19 mouse cellular contexts compared by ENCODE assay signal in genomic region chr1:106561085-106561760, GRCm38 (mm10).
DNase-seq lines count a peak whose midpoint lies in the region; ATAC-seq and TF ChIP-seq lines count a peak whose summit lies in the region.
"Had no signal": no experiment of that assay in that cellular context is flagged by ENCODE, and none has a peak within 500 bp of the region (broad histone marks: within the 10 kb centered on the region; RNA-seq: fewer than 3 reads in every experiment).

No protein-coding gene starts in this region.

- no peak for DNase-seq in heart, postnatal 4 days
- no peak for DNase-seq in kidney, postnatal 14 days
- DNase-seq in CH12.LX (ENCODE audit: extremely low read depth): peak; percentile 87
- no peak for DNase-seq in cerebellum, postnatal 4 days (ENCODE audit: low spot score in 2 of 2)
- DNase-seq: adrenal gland, adult 2 months; cerebellum, postnatal 10 days; gastrocnemius, postnatal 14 days; kidney, adult 9 months; left cerebral cortex, postnatal 4 days; lung, adult 18-20 months; retina, postnatal 1 day had no signal

- TF ChIP-seq CTCF in CH12.LX (conservative IDR thresholded peaks at IDR 0.05 in 1 of 2, IDR thresholded peaks at IDR 0.05 in 1 of 2; ENCODE audit: low read depth in 2 of 2, low read length in 2 of 2): no peak

- ATAC-seq in heart, embryonic 11.5 days (replicated peaks; ENCODE audit: insufficient number of reproducible peaks, low FRiP score, low TSS enrichment): 0 out of 2 replicates have a peak, but pooled peaks have one; percentile 35
- ATAC-seq in kidney, embryonic 16.5 days (ENCODE audit: low FRiP score, low TSS enrichment): peak; percentile 58; the same call in 1 of the 2 replicates
- ATAC-seq in inflammation-experienced regulatory T-cells, adult 6 months: peak; percentile 54
- ATAC-seq: hindbrain, embryonic 16.5 days; midbrain, embryonic 16.5 days had no signal

- no peaks in the 10 kb centered on the region for H3K9me3 ChIP-seq in heart, embryonic 11.5 days (replicated peaks; ENCODE audit: control insufficient read depth, low read length)
- no peaks in the 10 kb centered on the region for H3K9me3 ChIP-seq in kidney, embryonic 16.5 days (ENCODE audit: low read length)
- no peaks in the 10 kb centered on the region for H3K9me3 ChIP-seq in CH12.LX (replicated peaks; ENCODE audit: low read length)
- H3K9me3 ChIP-seq: embryonic facial prominence, embryonic 12.5 days; stomach, embryonic 15.5 days had no signal

- no peak for TF ChIP-seq RAD21 in CH12.LX (IDR thresholded peaks at IDR 0.05; ENCODE audit: low read depth, low read length)

- in situ Hi-C loops in CH12.LX (cut with MboI; ENCODE audit: low pct_ligation_motif_present, low pct_unique_long_range_greater_than_20kb, low sequenced_read_pairs): no loop called here

- dilution Hi-C loops in CH12.LX (cut with MboI; ENCODE audit: extremely low pct_ligation_motif_present, extremely low pct_unique_long_range_greater_than_20kb, low sequenced_read_pairs): no loop called here

- peaks cover 11% of the 10 kb centered on the region for H3K4me1 ChIP-seq in heart, embryonic 11.5 days (ENCODE audit: control insufficient read depth, insufficient read depth, low read length)
- peaks cover 31% of the 10 kb centered on the region for H3K4me1 ChIP-seq in kidney, embryonic 16.5 days (ENCODE audit: insufficient read depth, low read length)
- H3K4me1 ChIP-seq in CH12.LX (ENCODE audit: control insufficient read depth in 1 of 2, insufficient read depth in 2 of 2): peaks cover 44 to 94% of the 10 kb centered on the region in 2 experiments

- no peaks in the 10 kb centered on the region for H3K79me2 ChIP-seq in CH12.LX (replicated peaks; ENCODE audit: control insufficient read depth, extremely low read depth, insufficient read depth, poor library complexity, severe bottlenecking)

- peak; percentile 77 for TF ChIP-seq EP300 in CH12.LX (IDR thresholded peaks at IDR 0.05; ENCODE audit: low read length)

- no peak overlapping the region for H3K27ac ChIP-seq in heart, embryonic 11.5 days (ENCODE audit: low read depth, low read length)
- peak overlapping the region; percentile 56; the same call in 1 of the 2 replicates for H3K27ac ChIP-seq in kidney, embryonic 16.5 days (ENCODE audit: low read length)
- peak overlapping the region; percentile 98 for H3K27ac ChIP-seq in CH12.LX (ENCODE audit: insufficient read depth, low read depth)
- H3K27ac ChIP-seq: embryonic facial prominence, embryonic 12.5 days; layer of hippocampus, adult 2 months; stomach, embryonic 15.5 days had no signal

- H3K4me3 ChIP-seq in heart, embryonic 11.5 days (ENCODE audit: low read depth, low read length): no peak overlapping the region
- no peak overlapping the region for H3K4me3 ChIP-seq in kidney, embryonic 16.5 days (ENCODE audit: low read length)
- peak overlapping the region in 1 of 3 experiments; percentile 41 for H3K4me3 ChIP-seq in CH12.LX (replicated peaks in 1 of 3; ENCODE audit: low read depth in 2 of 3, low read length in 2 of 3, poor library complexity in 1 of 3)
- H3K4me3 ChIP-seq: embryonic facial prominence, embryonic 12.5 days; layer of hippocampus, adult 2 months; stomach, embryonic 15.5 days had no signal

- TF ChIP-seq POLR2A in CH12.LX (IDR thresholded peaks at IDR 0.05; ENCODE audit: low read depth, low read length): no peak

- no peaks in the 10 kb centered on the region for H3K36me3 ChIP-seq in heart, embryonic 11.5 days (ENCODE audit: control insufficient read depth, insufficient read depth, low read length)
- H3K36me3 ChIP-seq in kidney, embryonic 16.5 days (ENCODE audit: insufficient read depth, low read length): no peaks in the 10 kb centered on the region
- H3K36me3 ChIP-seq in CH12.LX (replicated peaks in 1 of 2; ENCODE audit: control insufficient read depth in 1 of 2, insufficient read depth in 1 of 2, low read length in 1 of 2): peaks cover 3% of the 10 kb centered on the region in 2 experiments
- H3K36me3 ChIP-seq: embryonic facial prominence, embryonic 12.5 days; stomach, embryonic 15.5 days had no signal

- WGBS in heart, embryonic 11.5 days (ENCODE audit: insufficient replicate concordance): 57% methylated on average over 11 of the region's 11 CpGs
- WGBS in kidney, embryonic 16.5 days: 54% methylated on average over 11 of the region's 11 CpGs

- H3K4me2 ChIP-seq in heart, embryonic 11.5 days: no peak overlapping the region
- no peak overlapping the region for H3K4me2 ChIP-seq in kidney, embryonic 16.5 days (replicated peaks; ENCODE audit: low read depth, low read length)
- H3K4me2 ChIP-seq in CH12.LX (ENCODE audit: insufficient read depth, low read depth, poor library complexity, severe bottlenecking): peak overlapping the region; percentile 89
- H3K4me2 ChIP-seq: embryonic facial prominence, embryonic 12.5 days; stomach, embryonic 15.5 days had no signal

- no peak overlapping the region for H3K9ac ChIP-seq in heart, embryonic 11.5 days (ENCODE audit: low read depth, low read length)
- H3K9ac ChIP-seq in kidney, embryonic 16.5 days (replicated peaks; ENCODE audit: low read length): 0 out of 2 replicates have a peak overlapping the region, but pooled peaks have one; percentile 6
- H3K9ac ChIP-seq in CH12.LX (ENCODE audit: insufficient read depth, low read depth): no peak overlapping the region
- H3K9ac ChIP-seq: embryonic facial prominence, embryonic 12.5 days; stomach, embryonic 15.5 days had no signal

- H3K27me3 ChIP-seq in heart, embryonic 11.5 days (ENCODE audit: control insufficient read depth, insufficient read depth, low read length): no peaks in the 10 kb centered on the region
- no peaks in the 10 kb centered on the region for H3K27me3 ChIP-seq in kidney, embryonic 16.5 days (ENCODE audit: insufficient read depth, low read length)
- H3K27me3 ChIP-seq in CH12.LX (replicated peaks): no peaks in the 10 kb centered on the region
- H3K27me3 ChIP-seq: embryonic facial prominence, embryonic 12.5 days; stomach, embryonic 15.5 days had no signal

TF ChIP-seq in CH12.LX, 34 proteins besides CTCF, POLR2A, EP300 and RAD21:
- TF ChIP-seq USF1 (IDR thresholded peaks at IDR 0.05; ENCODE audit: low read depth, low read length): no peak
- TF ChIP-seq JUN (IDR thresholded peaks at IDR 0.05; ENCODE audit: insufficient read depth, low read depth, low read length): 0 out of 2 replicates have a peak, but pooled peaks have one; percentile 11
- TF ChIP-seq ELF1 (IDR thresholded peaks at IDR 0.05; ENCODE audit: low read depth, low read length): 0 out of 2 replicates have a peak, but pooled peaks have one; percentile 13
- TF ChIP-seq NRF1 (IDR thresholded peaks at IDR 0.05; ENCODE audit: low read depth, low read length): peak; percentile 67; the same call in 1 of the 2 replicates
- TF ChIP-seq IRF4 (IDR thresholded peaks at IDR 0.05; ENCODE audit: low read depth, low read length): peak; percentile 88
- TF ChIP-seq UBTF (IDR thresholded peaks at IDR 0.05; ENCODE audit: low read depth, low read length): no peak
- TF ChIP-seq USF2 (conservative IDR thresholded peaks at IDR 0.05; ENCODE audit: low read depth, low read length): no peak
- peak; percentile 79 for TF ChIP-seq BHLHE40 (IDR thresholded peaks at IDR 0.05; ENCODE audit: low read depth, low read length)
- no peak for TF ChIP-seq MYC (IDR thresholded peaks at IDR 0.05; ENCODE audit: low read depth, low read length)
- TF ChIP-seq PAX5 (IDR thresholded peaks at IDR 0.05; ENCODE audit: low read length): no peak
- peak; percentile 61 for TF ChIP-seq TCF12 (IDR thresholded peaks at IDR 0.05; ENCODE audit: low read depth, low read length)
- 0 out of 2 replicates have a peak, but pooled peaks have one; percentile 41 for TF ChIP-seq TBP (conservative IDR thresholded peaks at IDR 0.05; ENCODE audit: low read depth, low read length)
- no peak for TF ChIP-seq KAT2A (IDR thresholded peaks at IDR 0.05; ENCODE audit: insufficient replicate concordance, low read length)
- TF ChIP-seq GABPA (IDR thresholded peaks at IDR 0.05; ENCODE audit: insufficient replicate concordance, low read depth, low read length): no peak
- TF ChIP-seq MEF2A (IDR thresholded peaks at IDR 0.05; ENCODE audit: borderline replicate concordance, low read depth, low read length): peak; percentile 97
- TF ChIP-seq MAZ (IDR thresholded peaks at IDR 0.05; ENCODE audit: low read depth, low read length): peak; percentile 64
- TF ChIP-seq JUND (conservative IDR thresholded peaks at IDR 0.05; ENCODE audit: low read depth, low read length): 0 out of 2 replicates have a peak, but pooled peaks have one; percentile 10
- peak; percentile 93 for TF ChIP-seq ETS1 (conservative IDR thresholded peaks at IDR 0.05; ENCODE audit: low read depth, low read length)
- TF ChIP-seq MAFK (IDR thresholded peaks at IDR 0.05; ENCODE audit: insufficient replicate concordance, low read length): peak; percentile 84
- TF ChIP-seq NELFE (IDR thresholded peaks at IDR 0.05; ENCODE audit: low read depth, low read length): no peak
